Mouse (Mus musculus) forebrain, embryonic 12.5 days (tissue): ENCODE results near the gene Foxp1. TPM values are rescaled to one million over a fixed set of nuclear protein-coding genes. Genes with fewer than 3 reads are reported as not detected.

ENCODE experiments used
- ATAC-seq: fragments of 200-750 bp; cut with Nextera tagmentation; 2 replicates; pipeline ENCODE4 v1.8.0; 2017; ENCODE audit warnings: moderate TSS enrichment; ENCODE audit not compliant: low FRiP score
- H3K27ac ChIP-seq: fragments of 300-500 bp; sonication (generic); 2 replicates; pipeline ENCODE4 v1.5.1; 2016; ENCODE audit warnings: mild to moderate bottlenecking
- H3K27me3 ChIP-seq: fragments of 300-500 bp; sonication (generic); 2 replicates; pipeline ENCODE4 v1.6.1; 2016; ENCODE audit warnings: mild to moderate bottlenecking
- H3K36me3 ChIP-seq: fragments of 300-500 bp; sonication (generic); replicated peaks from 2 replicates; pipeline ENCODE4 v1.6.1; 2016; ENCODE audit warnings: mild to moderate bottlenecking
- H3K4me1 ChIP-seq: fragments of 300-500 bp; sonication (generic); 2 replicates; pipeline ENCODE4 v1.6.1; 2016
- H3K4me2 ChIP-seq: fragments of 300-500 bp; sonication (generic); 2 replicates; pipeline ENCODE4 v1.6.1; 2016; ENCODE audit warnings: mild to moderate bottlenecking, moderate library complexity
- H3K4me3 ChIP-seq: fragments of 300-500 bp; sonication (generic); replicated peaks from 2 replicates; pipeline ENCODE4 v1.5.1; 2016; ENCODE audit warnings: mild to moderate bottlenecking
- H3K9ac ChIP-seq: fragments of 300-500 bp; sonication (generic); 2 replicates; pipeline ENCODE4 v1.6.1; 2016; ENCODE audit warnings: mild to moderate bottlenecking
- H3K9me3 ChIP-seq: fragments of 300-500 bp; sonication (generic); 2 replicates; pipeline ENCODE4 v1.6.1; 2016
- WGBS: fragments of 180-500 bp; shearing (Covaris S2); methylation state at CpG from one replicate; pipeline ENCODE4 v1.1.7; 2016; 5-methylcytosine and 5-hydroxymethylcytosine counted together
- polyA plus RNA-seq: library from polyadenylated mRNA; unstranded; fragments of >200 nt; fragmentation: Nextera tagmentation; extraction: Ambion mirVana; gene quantifications from 2 replicates; pipeline ENCODE4 v1.2.1, GENCODE M21; 2016

The Foxp1 gene
- 69.5 and 77.3 TPM in 2 replicates for polyA plus RNA-seq

DNA sequence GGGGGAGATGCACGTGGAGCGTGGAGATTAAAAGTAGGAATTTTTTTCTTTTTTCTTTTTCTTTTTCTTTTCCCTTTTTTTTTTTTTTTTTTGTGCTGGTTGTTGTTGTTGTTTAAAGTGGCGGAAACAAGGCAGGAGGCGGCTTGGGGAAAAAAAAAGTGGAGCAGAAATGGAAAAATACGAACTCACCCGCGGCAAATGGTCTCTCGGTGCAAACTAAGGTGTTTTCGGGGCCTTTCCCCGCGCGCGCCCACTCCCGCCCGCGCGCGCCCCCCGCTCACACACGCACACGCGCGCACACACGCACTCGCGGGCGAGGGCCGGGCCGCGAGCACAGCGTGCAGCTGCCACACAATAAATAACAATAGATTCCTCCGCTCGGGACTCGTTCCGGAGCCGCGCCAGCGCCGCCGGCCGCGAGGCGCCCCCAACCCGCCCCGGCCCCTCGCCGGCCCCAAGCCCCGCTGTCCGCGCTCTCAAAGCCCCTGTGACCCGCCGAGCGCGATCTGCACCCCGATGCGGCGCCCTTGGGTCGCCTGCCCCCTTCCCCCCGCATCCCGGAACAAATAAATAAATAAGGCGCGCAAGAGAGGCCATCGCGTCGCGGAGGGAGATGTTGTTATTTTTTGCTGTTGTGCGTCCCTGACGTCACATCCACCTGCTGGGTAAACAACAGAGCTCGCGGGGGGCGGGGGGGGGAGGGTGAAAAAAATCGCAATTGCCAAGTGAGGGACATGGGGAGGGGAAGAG is at the start of gene Foxp1:
TSS of gene Foxp1 (minus strand) at position 363 of the 750 bp plus-strand sequence.
- peak within 1 kb of the TSS; percentile 83 for H3K4me3 ChIP-seq

DNA sequence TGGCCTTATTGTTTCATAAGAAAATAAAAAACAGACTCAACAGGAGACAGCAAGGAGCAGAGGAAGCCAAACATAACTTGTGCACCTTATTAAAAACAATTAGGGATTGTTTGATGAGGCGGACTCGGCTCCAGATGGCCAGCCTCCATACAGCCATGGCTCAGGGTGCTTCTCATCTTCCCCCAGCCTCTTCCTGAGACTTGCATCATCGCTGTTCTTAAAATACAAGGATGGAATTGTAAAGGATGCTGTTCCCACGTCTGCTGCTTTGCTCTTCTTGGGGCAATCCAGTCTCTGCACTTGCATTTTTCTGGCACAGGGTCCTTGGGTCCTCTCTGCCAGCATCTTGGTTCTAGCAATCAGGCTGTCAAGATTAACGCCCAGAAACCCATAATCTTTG is 49.5 kb upstream of the Foxp1 start:
- Histone ChIP-seq H3K4me1 (no peaks in the 10 kb centered on the region), H3K4me3 (no peak overlapping the region), H3K9me3 (no peaks in the 10 kb centered on the region), H3K4me2 (no peak overlapping the region), H3K27me3 (no peaks in the 10 kb centered on the region), H3K9ac (no peak overlapping the region), H3K36me3 (no peaks in the 10 kb centered on the region), H3K27ac (no peak overlapping the region)
- no peak for ATAC-seq
- WGBS = 78% methylated on average over 5 of the region's 5 CpGs

More for the DNA sequence above, at the start of gene Foxp1:
- peak within 1 kb of the TSS; percentile 99 for H3K27ac ChIP-seq
- no peaks in the 10 kb centered on the region for H3K27me3 ChIP-seq
- H3K9ac ChIP-seq = peak within 1 kb of the TSS; percentile 90
- H3K9me3 ChIP-seq = peaks cover 5% of the 10 kb centered on the region; the same call in 1 of the 2 replicates
- no peaks in the 10 kb centered on the region for H3K36me3 ChIP-seq
- peak; percentile 62 for ATAC-seq
- H3K4me1 ChIP-seq = peaks cover 16% of the 10 kb centered on the region
- peak within 1 kb of the TSS; percentile 87 for H3K4me2 ChIP-seq
- WGBS = under 1% methylated on average over 60 of the region's 72 CpGs

DNA sequence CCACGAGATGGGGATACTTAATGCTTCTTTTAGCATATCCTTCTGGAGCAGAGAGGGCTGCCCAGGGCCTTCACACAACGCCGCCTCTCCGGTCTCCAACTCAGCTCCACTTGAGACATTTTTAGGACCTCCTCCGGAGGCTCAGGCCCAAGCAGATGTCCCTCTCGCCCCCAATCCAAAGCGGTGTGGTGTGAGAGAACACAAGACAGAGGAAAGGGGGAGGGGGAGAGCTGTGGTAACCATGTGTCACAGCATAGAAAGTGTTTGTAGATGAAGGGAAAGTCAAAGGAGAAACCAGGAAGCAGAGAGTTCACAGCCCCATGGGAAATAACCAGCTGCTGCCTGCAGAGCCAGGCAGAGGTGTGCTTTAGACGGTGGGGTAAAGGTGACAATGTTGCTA is 44.4 kb upstream of the Foxp1 start:
- WGBS = 75% methylated on average over 8 of the region's 8 CpGs
- H3K4me2 ChIP-seq = no peak overlapping the region

DNA sequence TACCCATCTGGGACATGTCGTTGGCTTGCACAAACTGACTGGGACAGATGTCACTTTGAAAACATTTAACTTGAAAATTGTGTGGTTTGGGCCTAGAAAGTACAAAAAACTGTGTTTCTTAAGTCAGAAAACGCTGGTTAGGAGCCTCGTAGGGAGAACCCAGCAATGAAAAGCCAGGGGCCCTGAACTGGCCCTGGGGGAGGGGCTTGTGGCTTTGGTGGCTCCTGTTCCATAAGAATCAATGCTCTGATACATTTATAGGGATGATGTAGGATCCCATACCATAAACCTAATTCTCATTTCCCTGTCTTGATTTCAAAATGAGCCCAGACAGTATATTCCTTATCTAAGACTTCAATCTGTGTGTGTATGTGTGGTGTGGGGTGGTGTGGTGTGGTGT is 42.2 kb upstream of the Foxp1 start:
- no peak overlapping the region for H3K27ac ChIP-seq
- no peak for ATAC-seq
- WGBS = 78% methylated on average over 3 of the region's 3 CpGs
- no peak overlapping the region for H3K4me2 ChIP-seq
- H3K4me3 ChIP-seq = no peak overlapping the region
- H3K36me3 ChIP-seq = no peaks in the 10 kb centered on the region
- no peaks in the 10 kb centered on the region for H3K4me1 ChIP-seq
- no peaks in the 10 kb centered on the region for H3K9me3 ChIP-seq
- H3K9ac ChIP-seq = no peak overlapping the region
- H3K27me3 ChIP-seq = no peaks in the 10 kb centered on the region

More for the DNA sequence above, 44.4 kb upstream of the Foxp1 start:
- H3K27me3 ChIP-seq = no peaks in the 10 kb centered on the region
- H3K4me1 ChIP-seq = no peaks in the 10 kb centered on the region
- no peak overlapping the region for H3K4me3 ChIP-seq
- no peaks in the 10 kb centered on the region for H3K9me3 ChIP-seq
- H3K9ac ChIP-seq = no peak overlapping the region
- no peak overlapping the region for H3K27ac ChIP-seq
- no peaks in the 10 kb centered on the region for H3K36me3 ChIP-seq
- no peak for ATAC-seq

DNA sequence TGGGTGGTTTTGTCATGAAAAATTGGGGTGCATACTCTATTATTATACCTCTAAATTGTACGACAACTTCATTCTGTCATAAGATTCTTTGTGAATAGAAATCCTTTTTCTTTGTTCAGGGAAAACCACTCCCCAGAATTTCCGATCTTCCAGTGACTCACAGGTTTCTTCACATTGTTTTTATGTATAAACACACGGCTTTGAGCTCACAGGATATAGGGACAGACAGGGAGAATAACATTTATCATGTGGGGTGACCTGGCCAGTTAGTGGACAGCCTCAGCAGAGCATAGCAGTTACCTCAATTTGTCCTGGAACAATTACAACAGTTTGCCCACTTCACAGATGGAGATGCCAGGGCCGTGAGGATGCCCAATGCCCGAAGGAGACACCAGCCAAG is 34.4 kb upstream of the Foxp1 start:
- WGBS = 81% methylated on average over 5 of the region's 5 CpGs

DNA sequence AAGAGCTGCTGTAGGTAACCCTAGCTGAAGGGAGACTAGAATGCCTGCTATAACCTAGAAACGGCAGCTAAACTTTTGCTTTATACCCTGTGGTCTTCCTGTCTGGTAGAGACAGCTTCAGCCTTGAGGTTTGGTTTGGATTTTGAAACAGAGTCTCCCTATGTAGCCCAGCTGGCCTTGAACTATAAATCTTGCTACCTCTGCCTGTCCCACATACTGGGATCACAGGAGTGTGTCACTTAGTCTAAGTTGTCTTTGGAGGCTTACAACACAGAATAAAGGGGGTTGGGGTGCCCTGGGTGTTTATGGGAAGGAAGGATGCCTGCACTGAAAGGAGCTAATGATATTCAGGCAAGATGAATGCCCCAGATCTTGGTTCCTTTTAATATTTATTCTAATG is 30.3 kb upstream of the Foxp1 start:
- no peak overlapping the region for H3K9ac ChIP-seq
- 83% methylated on average over 1 of the region's 1 CpGs for WGBS
- H3K4me2 ChIP-seq = no peak overlapping the region
- H3K27me3 ChIP-seq = no peaks in the 10 kb centered on the region
- no peak overlapping the region for H3K4me3 ChIP-seq
- peaks cover 4% of the 10 kb centered on the region; the same call in 1 of the 2 replicates for H3K9me3 ChIP-seq
- H3K27ac ChIP-seq = no peak overlapping the region
- H3K36me3 ChIP-seq = no peaks in the 10 kb centered on the region
- no peak for ATAC-seq
- H3K4me1 ChIP-seq = no peaks in the 10 kb centered on the region

More for the DNA sequence above, 34.4 kb upstream of the Foxp1 start:
- no peaks in the 10 kb centered on the region for H3K36me3 ChIP-seq
- no peak for ATAC-seq
- H3K9ac ChIP-seq = no peak overlapping the region
- H3K27ac ChIP-seq = no peak overlapping the region
- H3K9me3 ChIP-seq = no peaks in the 10 kb centered on the region
- no peak overlapping the region for H3K4me2 ChIP-seq
- H3K27me3 ChIP-seq = no peaks in the 10 kb centered on the region
- no peaks in the 10 kb centered on the region for H3K4me1 ChIP-seq
- H3K4me3 ChIP-seq = no peak overlapping the region

DNA sequence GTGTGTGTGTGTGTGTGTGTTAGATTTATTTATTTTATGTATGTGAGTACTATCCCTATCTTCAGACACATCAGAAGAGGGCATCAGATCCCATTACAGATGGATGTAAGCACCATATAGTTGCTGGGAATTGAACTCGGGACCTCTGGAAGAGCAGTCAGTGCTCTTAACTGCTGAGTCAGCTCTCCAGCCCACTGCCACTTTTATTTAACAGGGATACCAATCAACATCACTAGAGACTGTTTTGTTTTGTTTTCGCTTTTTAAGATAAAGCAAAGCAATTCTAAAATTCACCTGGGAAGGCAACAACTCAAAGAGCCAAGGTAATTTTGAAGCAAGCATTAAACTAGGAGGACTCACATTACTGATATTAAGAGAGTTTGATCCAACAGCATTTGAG is 23.9 kb upstream of the Foxp1 start:
- H3K36me3 ChIP-seq = no peaks in the 10 kb centered on the region
- H3K27me3 ChIP-seq = no peaks in the 10 kb centered on the region
- H3K9me3 ChIP-seq = peaks cover 4% of the 10 kb centered on the region; the same call in 1 of the 2 replicates
- H3K4me3 ChIP-seq = no peak overlapping the region
- H3K4me2 ChIP-seq = no peak overlapping the region
- no peaks in the 10 kb centered on the region for H3K4me1 ChIP-seq
- 86% methylated on average over 2 of the region's 2 CpGs for WGBS
- H3K27ac ChIP-seq = no peak overlapping the region
- ATAC-seq = no peak
- no peak overlapping the region for H3K9ac ChIP-seq

DNA sequence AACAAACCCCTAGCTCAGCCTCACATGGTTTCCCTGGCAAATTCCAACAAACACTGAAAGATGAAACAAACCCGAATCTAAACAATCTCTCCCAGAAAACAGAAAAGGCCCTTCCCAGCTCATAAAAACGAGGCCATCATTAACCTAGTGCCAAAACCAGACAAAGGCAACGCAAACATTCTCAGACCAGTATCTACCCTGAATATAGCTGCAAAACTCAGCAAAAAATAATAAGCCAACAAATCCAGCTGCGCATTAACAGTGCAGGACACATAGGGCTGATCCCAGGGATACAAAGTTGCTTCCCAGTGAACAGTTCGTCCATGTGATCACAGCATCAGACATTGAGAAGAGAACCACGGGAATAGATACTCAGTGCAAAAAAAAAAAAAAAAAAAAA is 22.9 kb upstream of the Foxp1 start:
- WGBS = 84% methylated on average over 6 of the region's 6 CpGs
- H3K4me1 ChIP-seq = no peaks in the 10 kb centered on the region
- H3K9ac ChIP-seq = no peak overlapping the region
- ATAC-seq = no peak
- no peak overlapping the region for H3K4me2 ChIP-seq
- H3K9me3 ChIP-seq = peaks cover 4% of the 10 kb centered on the region; the same call in 1 of the 2 replicates
- H3K27me3 ChIP-seq = no peaks in the 10 kb centered on the region
- H3K36me3 ChIP-seq = no peaks in the 10 kb centered on the region
- no peak overlapping the region for H3K4me3 ChIP-seq
- no peak overlapping the region for H3K27ac ChIP-seq

DNA sequence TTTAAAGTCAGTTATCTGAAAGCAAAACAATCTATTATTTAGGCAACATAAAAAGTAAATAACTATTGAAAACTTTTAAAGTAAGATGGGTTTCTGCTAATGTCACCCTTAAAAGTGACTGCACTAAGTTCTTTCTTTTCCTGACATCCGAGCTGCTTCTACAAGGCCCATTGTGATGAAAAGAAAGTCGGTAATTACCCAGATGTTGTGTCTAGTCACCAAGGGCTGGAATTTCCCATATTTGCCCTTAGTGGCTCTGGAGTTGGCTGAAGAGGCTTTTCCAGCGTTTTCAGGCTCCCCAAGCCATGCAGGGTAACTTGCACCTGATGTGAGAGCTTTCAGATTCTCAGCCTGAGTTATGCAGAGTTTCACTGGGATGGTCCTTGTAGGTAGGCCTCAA is 18.6 kb upstream of the Foxp1 start:
- ATAC-seq = no peak
- Histone ChIP-seq H3K4me1 (no peaks in the 10 kb centered on the region), H3K9ac (no peak overlapping the region), H3K27me3 (no peaks in the 10 kb centered on the region), H3K36me3 (no peaks in the 10 kb centered on the region), H3K9me3 (no peaks in the 10 kb centered on the region), H3K4me2 (no peak overlapping the region), H3K27ac (no peak overlapping the region), H3K4me3 (no peak overlapping the region)
- 54% methylated on average over 3 of the region's 3 CpGs for whole genome bisulfite sequencing

DNA sequence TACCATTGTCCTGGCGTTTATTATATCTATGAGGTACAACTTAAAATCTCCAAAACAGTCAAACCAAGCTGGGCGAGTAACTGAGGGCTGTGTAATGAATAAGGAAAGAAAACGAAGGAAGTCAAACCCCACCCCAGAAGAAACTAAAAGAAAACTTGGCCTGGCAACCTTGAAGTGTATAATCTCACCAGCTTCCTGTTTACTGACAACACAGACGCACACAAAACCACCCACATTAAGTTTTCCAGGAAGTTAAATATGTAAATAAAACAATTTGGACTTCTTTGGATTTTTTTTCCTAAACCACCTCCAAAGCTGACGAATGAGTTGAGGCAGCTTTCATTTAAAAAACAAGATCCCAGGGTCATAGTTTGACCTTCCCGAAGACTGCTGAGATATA is 18.1 kb upstream of the Foxp1 start:
- WGBS = 84% methylated on average over 6 of the region's 6 CpGs
- no peaks in the 10 kb centered on the region for H3K36me3 ChIP-seq
- H3K27me3 ChIP-seq = no peaks in the 10 kb centered on the region
- no peak for ATAC-seq
- no peak overlapping the region for H3K27ac ChIP-seq
- no peak overlapping the region for H3K9ac ChIP-seq
- H3K4me2 ChIP-seq = no peak overlapping the region
- H3K4me1 ChIP-seq = no peaks in the 10 kb centered on the region
- no peak overlapping the region for H3K4me3 ChIP-seq
- no peaks in the 10 kb centered on the region for H3K9me3 ChIP-seq

DNA sequence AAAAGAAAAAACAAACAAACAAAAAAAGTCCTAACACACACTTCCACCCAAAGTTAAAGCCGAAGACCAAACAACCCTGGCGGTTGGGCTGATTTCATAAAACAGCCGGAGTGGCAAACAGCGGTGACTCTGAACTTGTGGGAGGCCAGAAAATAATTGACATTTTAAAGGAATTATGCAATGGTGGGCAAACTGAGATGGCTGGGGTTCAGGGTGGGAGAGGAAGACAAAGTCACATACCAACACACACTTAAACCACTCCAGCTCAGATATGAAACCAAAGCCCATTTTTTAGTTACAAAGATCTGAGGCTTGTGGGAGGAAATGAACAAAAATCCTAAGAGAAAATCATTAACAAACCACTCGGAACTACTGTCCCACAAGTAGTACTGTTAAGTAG is 17.6 kb upstream of the Foxp1 start:
- WGBS = 91% methylated on average over 5 of the region's 5 CpGs
- H3K36me3 ChIP-seq = no peaks in the 10 kb centered on the region
- H3K27ac ChIP-seq = no peak overlapping the region
- no peaks in the 10 kb centered on the region for H3K4me1 ChIP-seq
- no peaks in the 10 kb centered on the region for H3K9me3 ChIP-seq
- H3K4me2 ChIP-seq = no peak overlapping the region
- H3K4me3 ChIP-seq = no peak overlapping the region
- no peak overlapping the region for H3K9ac ChIP-seq
- no peaks in the 10 kb centered on the region for H3K27me3 ChIP-seq
- ATAC-seq = no peak

DNA sequence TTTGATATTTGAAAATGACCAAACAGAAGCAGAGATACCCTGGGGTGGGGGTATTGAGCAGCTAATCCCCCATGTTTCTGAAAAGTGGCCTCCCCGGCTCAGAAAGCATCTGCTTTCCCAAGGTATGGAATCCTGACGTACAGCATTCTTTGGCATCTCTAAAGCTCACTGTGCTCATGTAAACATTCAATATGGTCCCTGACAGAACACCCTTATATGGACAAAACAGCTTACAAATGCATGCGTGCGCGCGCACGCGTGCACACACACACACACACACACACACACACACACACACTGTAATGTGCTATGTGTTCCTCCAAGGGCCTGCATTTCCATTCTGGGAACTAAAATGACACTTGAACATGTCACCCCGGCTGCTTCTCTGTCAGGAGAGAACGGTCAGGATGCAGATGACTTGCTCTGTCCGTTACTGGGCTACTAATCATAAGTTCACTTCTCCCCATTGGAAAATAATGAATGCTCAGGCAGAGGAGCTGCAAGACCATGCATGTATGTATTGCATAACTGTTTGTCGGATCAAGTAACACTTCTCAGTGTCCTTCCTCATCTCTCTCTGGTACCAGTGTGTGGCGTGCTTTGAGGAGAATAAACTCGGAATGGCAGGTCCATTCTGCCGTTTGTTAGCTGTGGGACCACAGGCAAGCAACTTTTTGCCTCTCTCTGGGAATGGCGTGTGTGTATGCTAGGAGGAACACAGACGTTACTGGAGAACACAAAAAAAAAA is 15.8 kb upstream of the Foxp1 start:
- H3K27ac ChIP-seq = no peak overlapping the region
- ATAC-seq = no peak
- 85% methylated on average over 17 of the region's 17 CpGs for WGBS
- H3K9me3 ChIP-seq = no peaks in the 10 kb centered on the region
- H3K9ac ChIP-seq = no peak overlapping the region
- no peaks in the 10 kb centered on the region for H3K27me3 ChIP-seq
- no peaks in the 10 kb centered on the region for H3K36me3 ChIP-seq
- no peak overlapping the region for H3K4me2 ChIP-seq
- H3K4me1 ChIP-seq = no peaks in the 10 kb centered on the region
- H3K4me3 ChIP-seq = no peak overlapping the region
